Mouse (Mus musculus) adrenal gland (tissue): ENCODE measurements around the gene Xiap.

Experiments used
- intact Hi-C: fragments of 180-260 bp; cut with DNase I; formaldehyde crosslinking; loops from one replicate; pipeline ENCODE4 v1.15.1; 2025

The Xiap gene

DNA sequence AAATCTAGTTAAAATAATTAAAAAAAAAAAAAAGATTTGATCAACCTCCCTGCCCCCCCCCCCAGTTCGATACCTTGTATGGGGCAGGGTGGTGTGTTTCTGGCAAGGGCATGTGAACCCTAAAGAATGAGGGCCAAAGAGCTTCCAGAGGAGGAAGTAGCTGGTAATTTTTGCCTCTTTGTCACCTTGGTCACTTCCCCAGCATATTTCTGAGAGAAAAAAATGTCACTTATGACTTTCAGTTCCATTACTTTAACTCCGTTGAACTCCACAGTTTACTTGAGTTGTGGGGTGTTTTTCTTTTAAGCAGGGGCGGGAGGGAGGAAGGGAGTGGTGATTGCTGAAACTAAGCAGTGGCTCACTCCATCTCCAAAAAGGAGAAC, 9.4 kb downstream of the Xiap start:
- intact Hi-C loops, result no loop called here

GRCm38 (mm10) chrX:42087731-42088130, 28.3 kb downstream of the Xiap start:
- intact Hi-C loops, result no loop called here

DNA sequence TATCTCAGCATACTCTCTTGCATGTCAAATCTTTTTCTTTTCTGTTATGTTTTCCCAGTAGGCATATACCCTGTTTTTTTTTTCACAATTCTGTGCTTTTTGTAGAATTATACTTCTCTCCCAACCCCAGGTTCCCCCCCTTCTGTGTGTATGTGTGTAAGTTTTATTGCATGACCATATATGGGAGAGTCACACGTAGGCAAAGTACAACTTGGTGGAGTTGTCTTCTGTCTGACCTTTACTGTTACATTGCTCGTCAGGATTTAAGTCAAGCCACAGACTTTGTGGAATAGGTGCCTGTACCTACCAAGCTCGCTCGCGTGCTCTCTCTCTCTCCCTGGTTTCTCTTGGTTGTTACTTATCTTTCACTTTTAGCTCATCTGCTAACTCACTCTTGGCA, 28.7 kb downstream of the Xiap start:
- intact Hi-C loops, result no loop called here

DNA sequence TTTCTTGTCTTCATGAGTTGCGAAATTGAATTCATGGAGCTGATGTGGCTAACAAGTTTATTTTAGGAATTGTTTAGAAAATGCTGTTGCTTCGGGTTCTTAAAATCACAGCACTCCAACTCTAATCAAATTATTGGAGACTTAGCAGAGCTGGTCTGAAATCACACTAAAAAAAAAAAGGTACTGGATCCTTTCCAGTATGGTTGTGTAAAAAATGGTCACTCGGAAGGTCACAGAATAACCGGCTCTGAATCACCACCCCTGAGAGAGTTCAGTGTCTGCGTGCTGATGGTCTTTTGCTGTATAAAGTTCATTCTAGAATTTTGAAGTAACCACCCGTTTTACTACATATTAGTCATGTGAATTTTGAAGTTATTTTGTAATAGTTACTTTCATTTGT, 47.7 kb downstream of the Xiap start:
- intact Hi-C loops, result no loop called here

GRCm38 (mm10) chrX:42110585-42110984, 51.1 kb downstream of the Xiap start:
- intact Hi-C loops, result no loop called here

- intact Hi-C loops, result no loop called here
These were observed 60.1 kb downstream of the Xiap start for GRCm38 (mm10) chrX:42119442-42120048.

GRCm38 (mm10) chrX:42124963-42125697, 65.7 kb downstream of the Xiap start:
- intact Hi-C loops, result no loop called here

- intact Hi-C loops, result no loop called here
These were observed 80.4 kb downstream of the Xiap start for GRCm38 (mm10) chrX:42139882-42140281.

DNA sequence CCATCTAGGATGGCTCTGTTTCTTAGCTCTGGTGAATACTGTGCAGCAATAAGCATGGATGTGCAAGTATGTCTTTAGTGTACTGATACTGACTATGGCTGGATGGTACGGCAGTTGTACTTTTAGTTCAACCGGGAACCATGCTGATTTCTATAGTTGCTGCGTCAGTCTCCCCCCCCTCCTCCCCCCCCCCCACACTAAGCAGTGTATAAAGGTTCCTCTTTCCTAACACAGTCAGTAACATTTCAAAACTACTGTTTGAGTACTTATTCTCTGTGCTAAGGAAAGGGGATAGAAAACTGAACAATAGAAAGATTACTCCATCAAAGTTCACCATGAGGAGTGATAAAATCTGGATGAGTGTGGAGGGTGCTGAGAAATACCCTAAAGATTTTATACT, 83.1 kb downstream of the Xiap start:
- intact Hi-C loops, result no loop called here

GRCm38 (mm10) chrX:42143991-42144390, 84.5 kb downstream of the Xiap start:
- intact Hi-C loops, result no loop called here

GRCm38 (mm10) chrX:42148016-42148451, 88.6 kb downstream of the Xiap start:
- intact Hi-C loops, result loop anchor here (5.0 kb wide), 1 partner anchor 116 kb away; no protein-coding TSS in a partner anchor

DNA sequence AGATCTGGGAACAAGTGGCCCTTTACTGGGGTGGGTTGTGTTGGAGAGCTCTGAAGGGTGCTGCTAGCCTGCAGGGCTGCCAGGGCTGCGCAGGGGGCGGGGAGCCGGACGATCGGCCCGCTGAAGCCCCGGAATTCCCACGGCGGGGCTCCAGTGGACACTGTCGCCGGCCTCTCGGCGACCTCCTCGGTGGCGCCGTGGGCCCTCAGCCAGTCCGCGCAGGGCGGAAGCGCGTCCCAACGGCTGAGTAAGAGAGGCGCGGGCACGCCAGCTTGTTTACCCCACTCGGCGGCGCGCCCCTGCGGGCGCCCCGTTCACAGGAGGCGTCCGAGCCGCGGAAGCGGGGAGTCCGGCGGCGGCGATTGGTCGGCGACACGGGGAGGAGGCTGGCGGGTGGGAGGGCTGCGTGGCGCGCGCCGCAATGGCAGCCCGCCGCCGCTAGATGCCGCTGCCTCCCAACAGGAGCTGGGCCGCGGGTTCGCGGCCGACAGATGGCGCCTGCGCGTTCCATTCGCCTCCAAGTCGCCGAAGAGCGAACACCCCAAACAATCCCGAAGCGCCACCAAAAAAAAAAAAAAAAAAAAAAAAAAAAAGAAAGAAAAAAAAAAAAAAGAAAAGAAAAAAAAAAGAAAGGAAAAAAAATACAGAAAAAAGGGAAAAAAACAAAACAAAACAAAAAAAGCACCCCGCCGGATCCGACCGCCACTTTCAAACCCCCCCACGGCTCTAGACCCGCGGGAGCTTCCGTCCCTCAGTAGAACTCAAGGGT, 89.5 kb downstream of the Xiap start, which contains the start of gene Stag2:
Gene Stag2, plus strand, starts transcription at position 530 of the 769 bp plus-strand sequence.
- intact Hi-C loops, result loop anchor here (5.0 kb wide), 1 partner anchor 117 kb away; no protein-coding TSS in a partner anchor

DNA sequence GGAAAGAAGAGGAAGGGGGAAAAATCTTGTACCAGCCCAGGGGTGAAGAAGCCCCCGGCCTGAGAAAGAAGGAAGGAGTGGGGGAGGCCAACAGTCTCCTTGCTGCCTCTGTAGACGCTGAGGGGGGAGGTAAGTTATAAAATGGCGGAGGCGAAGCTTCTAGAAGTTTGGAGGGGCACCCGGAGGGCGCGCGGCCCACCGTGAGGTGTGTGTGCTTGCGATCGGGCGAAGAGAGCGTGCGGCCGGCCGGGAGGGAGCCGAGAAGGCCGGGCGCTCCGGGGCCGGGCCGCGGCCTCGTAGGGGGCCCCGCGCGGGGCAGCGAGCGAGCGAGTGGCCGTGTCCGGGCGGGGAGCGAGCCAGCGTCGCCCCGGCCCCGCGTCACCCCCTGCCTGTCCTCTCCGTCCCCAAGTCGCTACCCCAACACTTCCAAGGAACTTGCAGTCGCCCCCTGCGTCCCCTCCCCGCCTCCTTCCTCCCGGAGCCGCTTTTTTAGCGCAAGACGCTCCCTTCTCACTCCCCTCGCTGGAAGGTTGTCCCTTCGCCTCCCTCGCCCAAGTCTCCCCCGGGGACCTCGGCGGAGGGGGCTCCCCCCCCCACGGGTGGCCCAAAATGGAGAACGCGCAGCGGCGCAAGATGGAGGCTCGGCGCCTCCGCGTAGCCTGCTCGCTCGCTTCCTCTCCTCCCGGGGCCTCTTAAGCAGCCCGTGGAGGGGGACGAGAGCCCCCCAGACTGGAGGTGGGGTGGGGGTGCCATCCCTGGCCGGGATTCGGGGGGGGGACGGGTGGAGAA, 90.3 kb downstream of the Xiap start:
- intact Hi-C loops, result loop anchor here (5.0 kb wide), 1 partner anchor 117 kb away; no protein-coding TSS in a partner anchor

- intact Hi-C loops, result no loop called here
These were observed 91.0 kb downstream of the Xiap start for GRCm38 (mm10) chrX:42150346-42151023.

DNA sequence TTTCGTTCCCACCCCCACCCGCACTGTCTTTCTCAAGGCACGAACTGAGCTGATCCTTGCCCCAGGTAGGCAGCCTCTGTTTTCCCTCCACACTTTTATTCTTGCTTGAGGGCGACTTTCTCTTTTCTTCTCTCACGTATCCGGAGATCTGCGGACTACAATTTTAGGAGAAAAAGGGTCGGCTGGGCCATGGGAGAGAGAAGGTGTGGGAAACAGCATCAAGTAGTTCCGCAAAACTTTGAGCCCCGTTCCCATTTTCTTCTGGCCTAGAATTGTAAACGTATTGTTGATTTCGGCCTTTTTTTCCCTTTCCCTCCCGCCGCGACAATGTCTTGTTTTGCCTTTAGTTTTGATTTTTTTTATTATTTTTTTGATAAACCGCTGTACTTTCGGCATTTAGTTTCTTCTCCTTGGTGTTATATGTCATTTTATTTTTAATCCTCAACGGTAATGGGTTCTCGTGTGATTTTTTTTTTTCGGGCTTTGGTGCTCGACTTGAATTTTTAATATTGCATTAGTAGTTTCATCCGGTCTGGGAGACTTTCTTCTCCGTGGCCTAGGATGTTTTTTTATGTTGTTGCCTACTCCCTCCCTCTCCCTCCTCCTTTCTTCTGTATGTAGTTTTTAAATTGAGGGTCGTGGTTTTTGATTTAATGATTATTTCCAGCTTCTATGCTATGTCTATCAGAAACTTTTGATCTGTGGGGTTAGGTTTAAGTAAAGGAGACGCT, 91.7 kb downstream of the Xiap start:
- intact Hi-C loops, result no loop called here

- intact Hi-C loops, result no loop called here
These were observed 92.5 kb downstream of the Xiap start for GRCm38 (mm10) chrX:42151903-42152369.

GRCm38 (mm10) chrX:42153056-42153455, 93.6 kb downstream of the Xiap start:
- intact Hi-C loops, result no loop called here
